Mouse (Mus musculus) layer of hippocampus, adult 8-10 months (tissue): ENCODE measurements around the gene Nfe2l1. TPM values are rescaled to one million over a fixed set of nuclear protein-coding genes. Genes with fewer than 3 reads are reported as not detected.
"Not testable (repeated sequence)": the region's sequence is repeated elsewhere in the genome, so short reads cannot be mapped to it uniquely, and the experiment has no call there.

Experiments
- DNase-seq, 2 experiments: peaks; one replicate each; pipeline ENCODE4 v3.0.0; 2022; ENCODE audit warnings: low spot score in 2 of 2
- total RNA-seq, 4 experiments: library from RNA; stranded (reverse); gene quantifications; 2 replicates each; pipeline ENCODE4 v1.2.4; 2022

The Nfe2l1 gene
- 100 to 1,000 TPM; 234 to 271 (median 260) TPM for total RNA-seq

GRCm38 (mm10) chr11:96829813-96830538, at the start of gene Nfe2l1:
Gene Nfe2l1 (minus strand): TSS chr11:96829968.
- peak; percentile 99 to 100 for DNase-seq

- DNase-seq, result no peak
These were observed 49.6 kb upstream of the Nfe2l1 start for GRCm38 (mm10) chr11:96879359-96879758.

- no peak for DNase-seq
These were observed 48.9 kb upstream of the Nfe2l1 start for GRCm38 (mm10) chr11:96878715-96879114.

GRCm38 (mm10) chr11:96877071-96877470, 47.3 kb upstream of the Nfe2l1 start:
- DNase-seq, result no peak

- DNase-seq, result no peak
These were observed 46.7 kb upstream of the Nfe2l1 start for GRCm38 (mm10) chr11:96876300-96877040.

- peak; percentile 68 to 86 for DNase-seq
These were observed 46.0 kb upstream of the Nfe2l1 start for GRCm38 (mm10) chr11:96875745-96876144.

GRCm38 (mm10) chr11:96875270-96875669, 45.5 kb upstream of the Nfe2l1 start:
- DNase-seq, result no peak

GRCm38 (mm10) chr11:96873601-96874140, 43.9 kb upstream of the Nfe2l1 start:
- no peak for DNase-seq

GRCm38 (mm10) chr11:96872441-96873379, 42.9 kb upstream of the Nfe2l1 start:
- no peak for DNase-seq

GRCm38 (mm10) chr11:96867149-96867548, 37.4 kb upstream of the Nfe2l1 start:
- DNase-seq, result peak in 1 of 2 experiments; percentile 82

GRCm38 (mm10) chr11:96863206-96863995, 33.6 kb upstream of the Nfe2l1 start:
- DNase-seq, result no peak

GRCm38 (mm10) chr11:96862534-96862933, 32.8 kb upstream of the Nfe2l1 start:
- DNase-seq, result no peak

GRCm38 (mm10) chr11:96861878-96862289, 32.1 kb upstream of the Nfe2l1 start:
- peak; percentile 89 to 95 for DNase-seq

GRCm38 (mm10) chr11:96861446-96861845, 31.7 kb upstream of the Nfe2l1 start:
- no peak for DNase-seq

GRCm38 (mm10) chr11:96860564-96860963, 30.8 kb upstream of the Nfe2l1 start:
- peak in 1 of 2 experiments; percentile 69 for DNase-seq

- DNase-seq, result no peak
These were observed 29.9 kb upstream of the Nfe2l1 start for GRCm38 (mm10) chr11:96859635-96860034.

GRCm38 (mm10) chr11:96857446-96857845, 27.7 kb upstream of the Nfe2l1 start:
- no peak for DNase-seq

- no peak for DNase-seq
These were observed 20.1 kb upstream of the Nfe2l1 start, which contains the start of gene Copz2 for GRCm38 (mm10) chr11:96849681-96850467. Gene Copz2 (plus strand): TSS chr11:96849870.

- not testable (repeated sequence) for DNase-seq
These were observed 19.4 kb upstream of the Nfe2l1 start for GRCm38 (mm10) chr11:96849145-96849544.
